Mouse (Mus musculus): ENCODE data around the gene Comtd1. TPM values are rescaled to one million over a fixed set of nuclear protein-coding genes. Genes with fewer than 3 reads are reported as not detected.

Comtd1 gene
- polyA plus RNA-seq, 1 experiment from 2014 or later, result 38.6 TPM

GRCm38 (mm10) chr14:21854271-21854670, 5.5 kb upstream of the Comtd1 start:
- Histone ChIP-seq H3K36me3 (ENCODE audit: control insufficient read depth, insufficient read depth, low read length) (no peaks in the 10 kb centered on the region), H3K9me3 (replicated peaks; ENCODE audit: control insufficient read depth, low read length) (no peaks in the 10 kb centered on the region), H3K4me2 (peak overlapping the region; percentile 60), H3K9ac (ENCODE audit: low read depth, low read length) (no peak overlapping the region), H3K4me3 (ENCODE audit: low read depth, low read length) (no peak overlapping the region), H3K4me1 (ENCODE audit: control insufficient read depth, insufficient read depth, low read length) (peaks cover 25% of the 10 kb centered on the region), H3K27me3 (ENCODE audit: control insufficient read depth, insufficient read depth, low read length) (no peaks in the 10 kb centered on the region), H3K27ac (ENCODE audit: low read depth, low read length) (no peak overlapping the region)
- ATAC-seq (replicated peaks; ENCODE audit: insufficient number of reproducible peaks, low FRiP score, low TSS enrichment), result no peak
- WGBS (ENCODE audit: insufficient replicate concordance), result 66% methylated on average over 9 of the region's 9 CpGs

GRCm38 (mm10) chr14:21853456-21854109, 4.8 kb upstream of the Comtd1 start:
- Histone ChIP-seq H3K9ac (ENCODE audit: low read depth, low read length) (peak overlapping the region; percentile 4; the same call in 1 of the 2 replicates), H3K27ac (ENCODE audit: low read depth, low read length) (peak overlapping the region; percentile 51; the same call in 1 of the 2 replicates), H3K4me2 (peak overlapping the region; percentile 60), H3K4me1 (ENCODE audit: control insufficient read depth, insufficient read depth, low read length) (peaks cover 25% of the 10 kb centered on the region), H3K27me3 (ENCODE audit: control insufficient read depth, insufficient read depth, low read length) (no peaks in the 10 kb centered on the region), H3K36me3 (ENCODE audit: control insufficient read depth, insufficient read depth, low read length) (no peaks in the 10 kb centered on the region), H3K9me3 (replicated peaks; ENCODE audit: control insufficient read depth, low read length) (no peaks in the 10 kb centered on the region), H3K4me3 (ENCODE audit: low read depth, low read length) (peak overlapping the region; percentile 29)
- 6% methylated on average over 17 of the region's 17 CpGs for WGBS (ENCODE audit: insufficient replicate concordance)
- ATAC-seq (replicated peaks; ENCODE audit: insufficient number of reproducible peaks, low FRiP score, low TSS enrichment), result 0 out of 2 replicates have a peak, but pooled peaks have one; percentile 14

GRCm38 (mm10) chr14:21851996-21852791, 3.4 kb upstream of the Comtd1 start:
- H3K9me3 ChIP-seq (replicated peaks; ENCODE audit: control insufficient read depth, low read length), result no peaks in the 10 kb centered on the region
- H3K27ac ChIP-seq (ENCODE audit: low read depth, low read length), result no peak overlapping the region
- no peaks in the 10 kb centered on the region for H3K36me3 ChIP-seq (ENCODE audit: control insufficient read depth, insufficient read depth, low read length)
- H3K27me3 ChIP-seq (ENCODE audit: control insufficient read depth, insufficient read depth, low read length), result no peaks in the 10 kb centered on the region
- WGBS (ENCODE audit: insufficient replicate concordance), result 71% methylated on average over 16 of the region's 16 CpGs
- H3K4me3 ChIP-seq (ENCODE audit: low read depth, low read length), result no peak overlapping the region
- peaks cover 38% of the 10 kb centered on the region for H3K4me1 ChIP-seq (ENCODE audit: control insufficient read depth, insufficient read depth, low read length)
- H3K4me2 ChIP-seq, result no peak overlapping the region
- no peak for ATAC-seq (replicated peaks; ENCODE audit: insufficient number of reproducible peaks, low FRiP score, low TSS enrichment)
- no peak overlapping the region for H3K9ac ChIP-seq (ENCODE audit: low read depth, low read length)

GRCm38 (mm10) chr14:21850419-21851127, 1.8 kb upstream of the Comtd1 start:
- Histone ChIP-seq H3K27ac (ENCODE audit: low read depth, low read length) (peak overlapping the region; percentile 67), H3K4me1 (ENCODE audit: control insufficient read depth, insufficient read depth, low read length) (peaks cover 48% of the 10 kb centered on the region), H3K27me3 (ENCODE audit: control insufficient read depth, insufficient read depth, low read length) (no peaks in the 10 kb centered on the region), H3K9ac (ENCODE audit: low read depth, low read length) (peak overlapping the region; percentile 29; the same call in 1 of the 2 replicates), H3K4me2 (peak overlapping the region; percentile 17; the same call in 1 of the 2 replicates), H3K9me3 (replicated peaks; ENCODE audit: control insufficient read depth, low read length) (no peaks in the 10 kb centered on the region), H3K4me3 (ENCODE audit: low read depth, low read length) (no peak overlapping the region), H3K36me3 (ENCODE audit: control insufficient read depth, insufficient read depth, low read length) (peaks cover 11% of the 10 kb centered on the region)
- WGBS (ENCODE audit: insufficient replicate concordance), result 41% methylated on average over 24 of the region's 24 CpGs
- no peak; the same call in 1 of the 2 replicates for ATAC-seq (replicated peaks; ENCODE audit: insufficient number of reproducible peaks, low FRiP score, low TSS enrichment)

- Histone ChIP-seq H3K27ac (ENCODE audit: low read depth, low read length) (peak overlapping the region; percentile 65; the same call in 1 of the 2 replicates), H3K9ac (ENCODE audit: low read depth, low read length) (0 out of 2 replicates have a peak overlapping the region, but pooled peaks have one; percentile 8), H3K4me3 (ENCODE audit: low read depth, low read length) (no peak overlapping the region), H3K36me3 (ENCODE audit: control insufficient read depth, insufficient read depth, low read length) (peaks cover 17% of the 10 kb centered on the region), H3K4me1 (ENCODE audit: control insufficient read depth, insufficient read depth, low read length) (peaks cover 48% of the 10 kb centered on the region), H3K9me3 (replicated peaks; ENCODE audit: control insufficient read depth, low read length) (no peaks in the 10 kb centered on the region), H3K27me3 (ENCODE audit: control insufficient read depth, insufficient read depth, low read length) (no peaks in the 10 kb centered on the region), H3K4me2 (peak overlapping the region; percentile 7; the same call in 1 of the 2 replicates)
- 74% methylated on average over 13 of the region's 13 CpGs for WGBS (ENCODE audit: insufficient replicate concordance)
- no peak for ATAC-seq (replicated peaks; ENCODE audit: insufficient number of reproducible peaks, low FRiP score, low TSS enrichment)
Measured at GRCm38 (mm10) chr14:21849524-21850418, 994 bp upstream of the Comtd1 start.

GRCm38 (mm10) chr14:21847381-21848165, 1.2 kb downstream of the Comtd1 start:
- peaks cover 43% of the 10 kb centered on the region for H3K4me1 ChIP-seq (ENCODE audit: control insufficient read depth, insufficient read depth, low read length)
- WGBS (ENCODE audit: insufficient replicate concordance), result under 1% methylated on average over 50 of the region's 50 CpGs
- H3K36me3 ChIP-seq (ENCODE audit: control insufficient read depth, insufficient read depth, low read length), result peaks cover 36% of the 10 kb centered on the region
- peak overlapping the region; percentile 100 for H3K4me2 ChIP-seq
- no peaks in the 10 kb centered on the region for H3K9me3 ChIP-seq (replicated peaks; ENCODE audit: control insufficient read depth, low read length)
- peak overlapping the region; percentile 86 for H3K27ac ChIP-seq (ENCODE audit: low read depth, low read length)
- 0 out of 2 replicates have a peak, but pooled peaks have one; percentile 12 for ATAC-seq (replicated peaks; ENCODE audit: insufficient number of reproducible peaks, low FRiP score, low TSS enrichment)
- no peaks in the 10 kb centered on the region for H3K27me3 ChIP-seq (ENCODE audit: control insufficient read depth, insufficient read depth, low read length)
- peak overlapping the region; percentile 85 for H3K9ac ChIP-seq (ENCODE audit: low read depth, low read length)
- H3K4me3 ChIP-seq (ENCODE audit: low read depth, low read length), result peak overlapping the region; percentile 74

GRCm38 (mm10) chr14:21846827-21847380, 1.9 kb downstream of the Comtd1 start:
- peaks cover 46% of the 10 kb centered on the region for H3K4me1 ChIP-seq (ENCODE audit: control insufficient read depth, insufficient read depth, low read length)
- H3K9ac ChIP-seq (ENCODE audit: low read depth, low read length), result peak overlapping the region; percentile 85; the same call in 1 of the 2 replicates
- 12% methylated on average over 10 of the region's 10 CpGs for WGBS (ENCODE audit: insufficient replicate concordance)
- H3K4me2 ChIP-seq, result peak overlapping the region; percentile 100
- H3K27ac ChIP-seq (ENCODE audit: low read depth, low read length), result no peak overlapping the region
- H3K27me3 ChIP-seq (ENCODE audit: control insufficient read depth, insufficient read depth, low read length), result no peaks in the 10 kb centered on the region
- H3K9me3 ChIP-seq (replicated peaks; ENCODE audit: control insufficient read depth, low read length), result no peaks in the 10 kb centered on the region
- H3K4me3 ChIP-seq (ENCODE audit: low read depth, low read length), result peak overlapping the region; percentile 74
- ATAC-seq (replicated peaks; ENCODE audit: insufficient number of reproducible peaks, low FRiP score, low TSS enrichment), result no peak
- H3K36me3 ChIP-seq (ENCODE audit: control insufficient read depth, insufficient read depth, low read length), result peaks cover 41% of the 10 kb centered on the region
